Mouse (Mus musculus): Measurements from ENCODE around the gene B230217C12Rik. TPM values are rescaled to one million over a fixed set of nuclear protein-coding genes. Genes with fewer than 3 reads are reported as not detected.

B230217C12Rik gene
- polyA plus RNA-seq, 1 experiment from 2014 or later, result 3.4 TPM

- H3K9ac ChIP-seq (ENCODE audit: low read length), result no peak overlapping the region
- peaks cover 43% of the 10 kb centered on the region for H3K4me1 ChIP-seq (replicated peaks; ENCODE audit: control insufficient read depth, insufficient read depth, low read length)
- H3K4me3 ChIP-seq (ENCODE audit: low read length), result no peak overlapping the region
- H3K27ac ChIP-seq (ENCODE audit: low read length), result no peak overlapping the region
- no peaks in the 10 kb centered on the region for H3K9me3 ChIP-seq (ENCODE audit: control insufficient read depth, low read length)
- 63% methylated on average over 5 of the region's 5 CpGs for WGBS
- ATAC-seq (ENCODE audit: low read depth), result no peak
- no peaks in the 10 kb centered on the region for H3K27me3 ChIP-seq (ENCODE audit: control insufficient read depth, insufficient read depth, low read depth, low read length)
- peaks cover 15% of the 10 kb centered on the region for H3K36me3 ChIP-seq (ENCODE audit: control insufficient read depth, insufficient read depth, low read length)
- no peak overlapping the region for H3K4me2 ChIP-seq (ENCODE audit: low read depth, low read length)
Observed at GRCm38 (mm10) chr11:97819923-97820322, 20.7 kb upstream of the B230217C12Rik start.

- Histone ChIP-seq H3K27me3 (ENCODE audit: control insufficient read depth, insufficient read depth, low read depth, low read length) (no peaks in the 10 kb centered on the region), H3K4me3 (ENCODE audit: low read length) (no peak overlapping the region), H3K9ac (ENCODE audit: low read length) (no peak overlapping the region), H3K36me3 (ENCODE audit: control insufficient read depth, insufficient read depth, low read length) (peaks cover 16% of the 10 kb centered on the region), H3K27ac (ENCODE audit: low read length) (no peak overlapping the region), H3K9me3 (ENCODE audit: control insufficient read depth, low read length) (no peaks in the 10 kb centered on the region), H3K4me1 (replicated peaks; ENCODE audit: control insufficient read depth, insufficient read depth, low read length) (peaks cover 34% of the 10 kb centered on the region), H3K4me2 (ENCODE audit: low read depth, low read length) (no peak overlapping the region)
- no peak for ATAC-seq (ENCODE audit: low read depth)
- 40% methylated on average over 4 of the region's 4 CpGs for WGBS
Observed at GRCm38 (mm10) chr11:97820840-97821239, 19.7 kb upstream of the B230217C12Rik start.

- Histone ChIP-seq H3K27me3 (ENCODE audit: control insufficient read depth, insufficient read depth, low read depth, low read length) (no peaks in the 10 kb centered on the region), H3K4me1 (replicated peaks; ENCODE audit: control insufficient read depth, insufficient read depth, low read length) (peaks cover 27% of the 10 kb centered on the region), H3K27ac (ENCODE audit: low read length) (no peak overlapping the region), H3K9ac (ENCODE audit: low read length) (no peak overlapping the region), H3K4me2 (ENCODE audit: low read depth, low read length) (no peak overlapping the region), H3K9me3 (ENCODE audit: control insufficient read depth, low read length) (no peaks in the 10 kb centered on the region), H3K4me3 (ENCODE audit: low read length) (no peak overlapping the region), H3K36me3 (ENCODE audit: control insufficient read depth, insufficient read depth, low read length) (peaks cover 12% of the 10 kb centered on the region)
- no peak for ATAC-seq (ENCODE audit: low read depth)
- 89% methylated on average over 8 of the region's 8 CpGs for WGBS
Observed at GRCm38 (mm10) chr11:97821401-97822064, 19.0 kb upstream of the B230217C12Rik start.

- Histone ChIP-seq H3K9ac (ENCODE audit: low read length) (no peak overlapping the region), H3K27ac (ENCODE audit: low read length) (no peak overlapping the region), H3K27me3 (ENCODE audit: control insufficient read depth, insufficient read depth, low read depth, low read length) (no peaks in the 10 kb centered on the region), H3K4me1 (replicated peaks; ENCODE audit: control insufficient read depth, insufficient read depth, low read length) (peaks cover 13% of the 10 kb centered on the region), H3K36me3 (ENCODE audit: control insufficient read depth, insufficient read depth, low read length) (peaks cover 17% of the 10 kb centered on the region), H3K4me3 (ENCODE audit: low read length) (no peak overlapping the region), H3K9me3 (ENCODE audit: control insufficient read depth, low read length) (no peaks in the 10 kb centered on the region), H3K4me2 (ENCODE audit: low read depth, low read length) (no peak overlapping the region)
- ATAC-seq (ENCODE audit: low read depth), result no peak
- 70% methylated on average over 20 of the region's 20 CpGs for WGBS
Observed at GRCm38 (mm10) chr11:97822840-97823603, 17.6 kb upstream of the B230217C12Rik start.

- no peaks in the 10 kb centered on the region for H3K9me3 ChIP-seq (ENCODE audit: control insufficient read depth, low read length)
- peaks cover 2% of the 10 kb centered on the region for H3K4me1 ChIP-seq (replicated peaks; ENCODE audit: control insufficient read depth, insufficient read depth, low read length)
- H3K36me3 ChIP-seq (ENCODE audit: control insufficient read depth, insufficient read depth, low read length), result peaks cover 17% of the 10 kb centered on the region
- H3K4me3 ChIP-seq (ENCODE audit: low read length), result no peak overlapping the region
- no peak for ATAC-seq (ENCODE audit: low read depth)
- WGBS, result 97% methylated on average over 11 of the region's 11 CpGs
- H3K9ac ChIP-seq (ENCODE audit: low read length), result no peak overlapping the region
- no peak overlapping the region for H3K4me2 ChIP-seq (ENCODE audit: low read depth, low read length)
- no peak overlapping the region for H3K27ac ChIP-seq (ENCODE audit: low read length)
- H3K27me3 ChIP-seq (ENCODE audit: control insufficient read depth, insufficient read depth, low read depth, low read length), result no peaks in the 10 kb centered on the region
Observed at GRCm38 (mm10) chr11:97824168-97824567, 16.4 kb upstream of the B230217C12Rik start.

GRCm38 (mm10) chr11:97824895-97825294 lies 15.7 kb upstream of the B230217C12Rik start:
- H3K9ac ChIP-seq (ENCODE audit: low read length), result no peak overlapping the region
- H3K27ac ChIP-seq (ENCODE audit: low read length), result peak overlapping the region; percentile 28; the same call in 1 of the 2 replicates
- H3K4me3 ChIP-seq (ENCODE audit: low read length), result no peak overlapping the region
- H3K36me3 ChIP-seq (ENCODE audit: control insufficient read depth, insufficient read depth, low read length), result peaks cover 20% of the 10 kb centered on the region
- WGBS, result 58% methylated on average over 6 of the region's 6 CpGs
- ATAC-seq (ENCODE audit: low read depth), result no peak; the same call in 1 of the 2 replicates
- H3K4me2 ChIP-seq (ENCODE audit: low read depth, low read length), result no peak overlapping the region
- H3K4me1 ChIP-seq (replicated peaks; ENCODE audit: control insufficient read depth, insufficient read depth, low read length), result no peaks in the 10 kb centered on the region
- no peaks in the 10 kb centered on the region for H3K27me3 ChIP-seq (ENCODE audit: control insufficient read depth, insufficient read depth, low read depth, low read length)
- no peaks in the 10 kb centered on the region for H3K9me3 ChIP-seq (ENCODE audit: control insufficient read depth, low read length)

GRCm38 (mm10) chr11:97825295-97825694 lies 15.3 kb upstream of the B230217C12Rik start:
- H3K4me1 ChIP-seq (replicated peaks; ENCODE audit: control insufficient read depth, insufficient read depth, low read length), result no peaks in the 10 kb centered on the region
- no peaks in the 10 kb centered on the region for H3K9me3 ChIP-seq (ENCODE audit: control insufficient read depth, low read length)
- peaks cover 24% of the 10 kb centered on the region for H3K36me3 ChIP-seq (ENCODE audit: control insufficient read depth, insufficient read depth, low read length)
- no peak overlapping the region for H3K9ac ChIP-seq (ENCODE audit: low read length)
- no peak for ATAC-seq (ENCODE audit: low read depth)
- no peak overlapping the region for H3K4me2 ChIP-seq (ENCODE audit: low read depth, low read length)
- no peaks in the 10 kb centered on the region for H3K27me3 ChIP-seq (ENCODE audit: control insufficient read depth, insufficient read depth, low read depth, low read length)
- no peak overlapping the region for H3K4me3 ChIP-seq (ENCODE audit: low read length)
- H3K27ac ChIP-seq (ENCODE audit: low read length), result peak overlapping the region; percentile 28; the same call in 1 of the 2 replicates
- 83% methylated on average over 10 of the region's 10 CpGs for WGBS

GRCm38 (mm10) chr11:97825971-97826370 lies 14.6 kb upstream of the B230217C12Rik start:
- Histone ChIP-seq H3K4me3 (ENCODE audit: low read length) (no peak overlapping the region), H3K9me3 (ENCODE audit: control insufficient read depth, low read length) (no peaks in the 10 kb centered on the region), H3K27me3 (ENCODE audit: control insufficient read depth, insufficient read depth, low read depth, low read length) (no peaks in the 10 kb centered on the region), H3K4me2 (ENCODE audit: low read depth, low read length) (no peak overlapping the region), H3K9ac (ENCODE audit: low read length) (no peak overlapping the region), H3K36me3 (ENCODE audit: control insufficient read depth, insufficient read depth, low read length) (peaks cover 25% of the 10 kb centered on the region), H3K27ac (ENCODE audit: low read length) (no peak overlapping the region), H3K4me1 (replicated peaks; ENCODE audit: control insufficient read depth, insufficient read depth, low read length) (no peaks in the 10 kb centered on the region)
- ATAC-seq (ENCODE audit: low read depth), result no peak
- 74% methylated on average over 9 of the region's 9 CpGs for WGBS

GRCm38 (mm10) chr11:97826414-97826813 lies 14.2 kb upstream of the B230217C12Rik start:
- H3K27me3 ChIP-seq (ENCODE audit: control insufficient read depth, insufficient read depth, low read depth, low read length), result no peaks in the 10 kb centered on the region
- no peak overlapping the region for H3K27ac ChIP-seq (ENCODE audit: low read length)
- WGBS, result 66% methylated on average over 7 of the region's 7 CpGs
- no peaks in the 10 kb centered on the region for H3K4me1 ChIP-seq (replicated peaks; ENCODE audit: control insufficient read depth, insufficient read depth, low read length)
- H3K4me3 ChIP-seq (ENCODE audit: low read length), result no peak overlapping the region
- H3K9me3 ChIP-seq (ENCODE audit: control insufficient read depth, low read length), result no peaks in the 10 kb centered on the region
- H3K4me2 ChIP-seq (ENCODE audit: low read depth, low read length), result no peak overlapping the region
- ATAC-seq (ENCODE audit: low read depth), result no peak
- peaks cover 25% of the 10 kb centered on the region for H3K36me3 ChIP-seq (ENCODE audit: control insufficient read depth, insufficient read depth, low read length)
- no peak overlapping the region for H3K9ac ChIP-seq (ENCODE audit: low read length)

All from lung, embryonic 16.5 days (tissue).